Mouse (Mus musculus) stomach, postnatal 0 days (tissue): ENCODE data around the gene Gm614.

Experiments
- CTCF ChIP-seq: IDR thresholded peaks from 2 replicates; pipeline ENCODE4 v1.5.1; 2016; ENCODE audit warnings: antibody characterized with exemption, low read depth, mild to moderate bottlenecking, moderate library complexity
- EP300 ChIP-seq: optimal IDR thresholded peaks from 2 replicates; pipeline ENCODE3; 2016; ENCODE audit warnings: antibody characterized with exemption

DNA sequence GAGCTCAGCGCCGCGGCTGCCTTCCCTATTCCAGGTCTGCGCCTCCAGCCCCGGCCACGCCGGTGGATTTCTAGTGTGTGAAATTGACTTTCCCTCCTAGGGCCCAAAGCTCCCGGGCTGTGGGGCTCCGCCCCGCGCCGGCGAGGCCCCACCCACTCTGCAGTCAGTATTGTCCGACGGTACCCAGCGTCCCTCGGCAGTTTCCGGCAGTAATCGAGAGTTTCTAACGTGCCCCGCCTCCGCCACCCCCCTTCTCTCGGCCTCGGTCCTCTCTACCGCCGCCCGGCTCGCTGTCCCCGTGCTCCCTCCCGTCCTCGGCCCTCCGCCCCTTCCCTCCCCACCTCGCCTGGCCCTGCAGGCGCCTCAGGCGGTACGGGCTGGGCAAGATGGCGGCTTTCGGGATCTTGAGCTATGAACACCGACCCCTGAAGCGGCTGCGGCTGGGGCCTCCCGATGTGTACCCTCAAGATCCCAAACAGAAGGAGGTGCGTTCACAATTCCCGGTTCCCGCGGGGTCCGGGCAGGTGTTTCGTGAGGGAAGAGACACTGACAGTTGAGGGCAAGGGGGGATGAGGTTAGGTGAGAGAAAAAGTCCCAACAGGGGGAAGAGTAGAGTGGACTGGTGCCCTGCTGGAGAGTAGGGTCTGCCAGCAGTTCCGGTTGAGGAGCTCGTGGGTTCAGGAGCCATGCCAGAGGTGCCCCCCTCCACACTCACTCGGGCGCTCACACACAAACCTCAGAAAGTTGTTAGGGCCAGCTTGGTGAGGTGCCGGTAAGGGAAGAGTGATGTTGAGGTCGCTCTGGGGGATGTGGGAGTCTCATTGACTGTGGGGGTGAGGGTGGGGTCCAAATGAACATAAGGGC, 10.3 kb upstream of the Gm614 start, which contains the start of gene Med12:
- no peak for TF ChIP-seq CTCF
- no peak for TF ChIP-seq EP300
